Mouse (Mus musculus): Measurements from ENCODE around the gene Hoxa9.

Hoxa9 gene

GRCm38 (mm10) chr6:52261751-52262462 lies 31.0 kb upstream of the Hoxa9 start:
- DNase-seq (ENCODE audit: low read depth), result no peak

- no peak for DNase-seq (ENCODE audit: low read depth)
Measured at GRCm38 (mm10) chr6:52260654-52261575, 30.0 kb upstream of the Hoxa9 start, which contains the start of gene Hoxa13. TSS of gene Hoxa13 (minus strand) at chr6:52260880.

- no peak for DNase-seq (ENCODE audit: low read depth)
Measured at GRCm38 (mm10) chr6:52259811-52260261, 28.9 kb upstream of the Hoxa9 start.

- DNase-seq (ENCODE audit: low read depth), result no peak
Measured at GRCm38 (mm10) chr6:52259081-52259790, 28.3 kb upstream of the Hoxa9 start.

GRCm38 (mm10) chr6:52256956-52257355 lies 26.1 kb upstream of the Hoxa9 start:
- DNase-seq (ENCODE audit: low read depth), result peak; percentile 53

GRCm38 (mm10) chr6:52253511-52254500 lies 22.9 kb upstream of the Hoxa9 start:
- no peak for DNase-seq (ENCODE audit: low read depth)

- no peak for DNase-seq (ENCODE audit: low read depth)
Measured at GRCm38 (mm10) chr6:52252775-52253376, 22.0 kb upstream of the Hoxa9 start.

GRCm38 (mm10) chr6:52252016-52252774 lies 21.3 kb upstream of the Hoxa9 start:
- no peak for DNase-seq (ENCODE audit: low read depth)

GRCm38 (mm10) chr6:52251177-52251879 lies 20.4 kb upstream of the Hoxa9 start:
- DNase-seq (ENCODE audit: low read depth), result no peak

GRCm38 (mm10) chr6:52249826-52250225 lies 18.9 kb upstream of the Hoxa9 start:
- DNase-seq (ENCODE audit: low read depth), result no peak

- DNase-seq (ENCODE audit: low read depth), result no peak
Measured at GRCm38 (mm10) chr6:52249415-52249738, 18.5 kb upstream of the Hoxa9 start.

GRCm38 (mm10) chr6:52248638-52249414 lies 17.9 kb upstream of the Hoxa9 start:
- no peak for DNase-seq (ENCODE audit: low read depth)

GRCm38 (mm10) chr6:52247766-52248637 lies 17.1 kb upstream of the Hoxa9 start:
- DNase-seq (ENCODE audit: low read depth), result no peak

GRCm38 (mm10) chr6:52246916-52247315 lies 16.0 kb upstream of the Hoxa9 start:
- no peak for DNase-seq (ENCODE audit: low read depth)

- DNase-seq (ENCODE audit: low read depth), result no peak
Measured at GRCm38 (mm10) chr6:52246403-52246803, 15.5 kb upstream of the Hoxa9 start.

GRCm38 (mm10) chr6:52245757-52246142 lies 14.9 kb upstream of the Hoxa9 start, which contains the start of gene Hoxa11:
TSS of gene Hoxa11 (minus strand) at chr6:52245810.
- DNase-seq (ENCODE audit: low read depth), result no peak

GRCm38 (mm10) chr6:52245040-52245756 lies 14.3 kb upstream of the Hoxa9 start:
- DNase-seq (ENCODE audit: low read depth), result no peak
